Mouse (Mus musculus): Measurements from ENCODE around the gene Pnliprp1.

Gene Pnliprp1

GRCm38 (mm10) chr19:58776461-58776860 lies 47.8 kb downstream of the Pnliprp1 start:
- DNase-seq (ENCODE audit: low read depth, low spot score): no peak

- DNase-seq (ENCODE audit: low read depth, low spot score): no peak
Observed at GRCm38 (mm10) chr19:58781566-58781965, 52.9 kb downstream of the Pnliprp1 start.

GRCm38 (mm10) chr19:58783938-58784337 lies 55.3 kb downstream of the Pnliprp1 start:
- DNase-seq (ENCODE audit: low read depth, low spot score): no peak

- no peak for DNase-seq (ENCODE audit: low read depth, low spot score)
Observed at GRCm38 (mm10) chr19:58789194-58789593, 60.5 kb downstream of the Pnliprp1 start.

Measured in mesoderm, embryonic 11.5 days (tissue).